Mouse (Mus musculus) 3134 (cell line): ENCODE data around the gene Gon4l.
"Not testable (repeated sequence)": the region's sequence is repeated elsewhere in the genome, so short reads cannot be mapped to it uniquely, and the experiment has no call there.

Experiments
- DNase-seq: peaks from one replicate; pipeline ENCODE4 v3.0.0-alpha.2; 2011; ENCODE audit warnings: low spot score; ENCODE audit not compliant: insufficient read length; ENCODE audit errors: extremely low read depth

Gon4l gene

GRCm38 (mm10) chr3:88834951-88835491 is at the start of gene Gon4l:
Gene Gon4l, plus strand, starts transcription at chr3:88835231.
- not testable (repeated sequence) for DNase-seq

DNA sequence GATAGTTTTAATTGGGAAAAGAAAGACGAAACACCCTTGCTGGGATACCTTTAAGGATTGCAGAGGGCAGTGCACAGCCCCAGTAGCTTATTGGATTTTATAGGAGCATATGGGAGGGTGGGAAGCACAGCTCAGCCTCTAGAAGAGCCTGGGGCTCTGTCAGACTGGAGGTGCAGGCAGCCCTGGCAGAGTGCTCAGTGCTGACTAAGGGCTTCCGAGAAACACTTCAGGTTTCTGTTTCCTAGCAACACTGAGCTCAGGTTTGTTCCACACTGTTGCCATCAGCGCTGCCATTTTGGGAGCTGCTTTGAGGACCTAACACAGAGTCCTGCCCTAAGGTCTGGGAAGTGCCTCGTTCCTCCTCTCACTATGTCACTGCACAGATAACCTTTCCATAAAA is 48.7 kb upstream of the Gon4l start:
- not testable (repeated sequence) for DNase-seq

DNA sequence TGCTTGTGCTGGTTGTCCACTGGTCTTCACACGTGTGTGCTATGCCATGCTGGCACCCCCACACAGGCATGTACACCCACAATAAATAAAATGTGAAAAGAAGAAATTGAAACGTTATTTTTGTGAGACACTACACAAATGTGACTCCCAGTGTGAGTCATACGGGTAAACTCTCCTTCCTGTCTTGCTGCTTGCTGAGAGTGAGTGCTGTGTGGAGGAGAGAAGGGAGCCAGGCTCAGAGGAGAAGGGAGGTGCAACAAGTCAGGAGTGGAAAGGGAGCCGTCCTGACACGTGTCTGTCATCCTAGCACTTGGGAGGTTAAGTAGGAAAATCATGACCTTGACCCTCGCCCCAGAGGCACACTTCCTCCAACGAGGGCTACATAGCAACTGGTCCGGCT is 48.2 kb upstream of the Gon4l start:
- not testable (repeated sequence) for DNase-seq

GRCm38 (mm10) chr3:88788033-88788432 is 47.0 kb upstream of the Gon4l start:
- DNase-seq: not testable (repeated sequence)

DNA sequence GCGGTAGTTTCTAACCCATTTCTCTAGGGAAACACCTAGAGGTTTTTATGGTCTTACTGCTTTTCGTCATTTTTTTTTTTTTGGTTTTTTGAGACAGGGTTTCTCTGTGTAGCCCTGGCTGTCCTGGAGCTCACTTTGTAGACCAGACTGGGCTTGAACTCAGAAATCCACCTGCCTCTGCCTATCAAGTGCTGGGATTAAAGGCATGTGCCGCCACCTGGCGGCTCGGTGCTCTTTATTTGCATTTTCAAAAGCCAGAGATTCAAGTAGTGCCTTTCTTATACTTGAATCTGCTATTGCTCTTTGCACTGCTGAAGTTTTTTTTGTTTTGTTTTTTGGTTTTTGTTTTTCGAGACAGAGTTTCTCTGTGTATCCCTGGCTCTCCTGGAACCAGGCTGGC is 37.5 kb upstream of the Gon4l start:
- not testable (repeated sequence) for DNase-seq

GRCm38 (mm10) chr3:88803910-88804540 is 31.0 kb upstream of the Gon4l start:
- DNase-seq: no peak

DNA sequence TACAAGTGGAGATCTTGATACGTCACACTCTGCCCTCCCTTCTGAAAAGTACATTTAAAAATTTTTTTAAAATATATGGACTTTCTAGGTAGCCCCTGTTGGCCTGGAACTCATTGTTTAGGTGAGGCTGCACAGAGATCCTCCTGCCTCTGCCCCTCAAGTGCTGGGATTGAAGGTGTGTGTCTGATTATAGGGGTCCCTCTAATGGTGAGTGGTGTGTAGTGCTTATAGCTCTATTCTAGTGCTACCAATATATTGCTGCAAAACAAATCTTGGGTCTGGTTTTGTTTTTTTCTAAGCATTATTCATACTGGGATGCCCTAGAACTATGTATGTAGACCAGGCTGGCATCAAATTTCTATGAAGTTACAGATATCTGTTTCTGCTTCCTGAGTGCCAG is 9.3 kb upstream of the Gon4l start:
- DNase-seq: no peak

- DNase-seq: no peak
Measured at GRCm38 (mm10) chr3:88827231-88827630, 7.8 kb upstream of the Gon4l start.

DNA sequence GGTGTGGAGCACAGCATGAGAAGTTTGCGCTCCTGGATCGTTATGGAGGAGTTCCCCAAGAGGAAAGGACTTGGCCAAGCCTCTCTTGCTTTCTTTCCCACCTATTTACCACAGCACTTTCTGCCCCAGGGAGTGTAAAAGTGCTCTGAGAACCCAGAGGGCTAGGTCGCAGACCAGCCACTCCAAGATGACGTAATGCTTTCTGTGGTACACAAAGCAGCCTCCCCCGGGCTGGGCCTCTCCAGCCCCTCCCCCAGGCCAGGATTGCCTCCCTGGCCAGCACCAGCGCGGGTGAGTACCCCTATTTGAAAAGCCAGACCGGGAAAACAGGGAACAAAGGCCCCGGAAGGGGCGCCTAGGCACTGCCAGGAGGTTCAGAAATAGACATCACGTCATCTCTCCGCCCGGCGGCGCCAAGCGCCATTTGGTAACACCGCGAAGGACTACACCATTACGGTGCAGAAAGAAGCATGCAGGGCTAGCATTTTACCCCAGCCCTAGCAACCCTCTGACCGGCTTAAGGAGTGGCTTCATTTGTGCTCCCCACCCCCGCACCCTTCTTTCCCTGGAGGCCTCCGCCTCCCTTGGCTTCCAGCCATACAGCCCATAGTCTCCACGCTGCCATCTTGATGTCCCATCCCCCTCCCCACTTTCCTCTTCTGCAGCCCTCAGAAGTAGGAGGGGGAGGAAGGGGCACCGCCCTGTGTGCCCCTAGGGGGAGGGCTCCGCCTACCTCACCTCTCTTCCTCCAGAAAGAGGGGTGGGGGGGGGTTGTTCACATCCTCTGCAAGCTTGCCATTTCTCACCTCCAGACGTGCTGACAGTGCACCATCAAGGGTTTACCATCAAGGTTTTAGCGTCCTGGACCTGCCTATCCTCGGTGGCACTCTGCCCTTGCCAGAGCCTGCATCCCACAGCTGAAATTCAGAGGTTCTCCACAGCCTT is 3.6 kb upstream of the Gon4l start:
- not testable (repeated sequence) for DNase-seq

DNA sequence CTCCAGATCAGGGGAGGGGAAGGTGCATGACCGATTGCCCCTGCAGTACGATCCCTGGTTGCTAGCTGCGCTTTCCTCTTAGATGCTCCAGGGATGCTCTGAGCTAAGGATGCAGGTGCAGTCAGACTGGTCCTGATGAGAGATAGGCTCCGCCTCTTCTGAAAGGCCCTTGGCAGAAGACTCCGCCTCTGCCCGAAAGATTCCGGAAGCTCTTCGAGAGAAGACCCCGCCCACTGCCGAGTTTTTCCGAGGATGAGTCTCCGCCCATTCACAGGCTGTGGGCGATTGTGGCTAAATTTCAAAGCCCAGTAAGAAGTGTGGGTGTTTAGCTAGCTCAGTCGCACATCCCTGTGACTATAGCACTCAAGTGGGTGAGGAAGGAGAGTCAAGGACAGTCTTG is 2.6 kb upstream of the Gon4l start:
- DNase-seq: not testable (repeated sequence)

GRCm38 (mm10) chr3:88849172-88849571 is 14.1 kb downstream of the Gon4l start:
- no peak for DNase-seq

DNA sequence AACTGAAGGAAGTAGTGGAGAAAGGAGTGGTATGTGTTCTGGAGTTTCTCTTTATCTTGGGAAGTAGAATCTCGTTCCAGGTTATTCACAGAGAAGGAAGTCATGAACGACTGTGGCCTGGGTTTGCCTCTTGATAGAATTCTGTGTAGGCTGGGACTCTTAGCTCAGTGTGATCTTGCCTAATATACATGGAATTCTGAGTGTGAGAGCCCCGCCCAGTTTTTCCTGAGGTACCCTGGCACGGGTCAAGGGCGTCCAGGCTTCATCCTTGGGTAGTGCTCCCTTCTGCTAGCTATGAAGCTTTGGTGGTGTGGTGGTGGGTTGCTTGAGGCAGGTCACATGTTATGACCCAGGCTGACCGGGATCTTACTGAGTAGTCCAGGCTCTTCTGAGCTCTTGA is 20.8 kb downstream of the Gon4l start:
- DNase-seq: no peak

- no peak for DNase-seq
Measured at GRCm38 (mm10) chr3:88862129-88862528, 27.1 kb downstream of the Gon4l start.

DNA sequence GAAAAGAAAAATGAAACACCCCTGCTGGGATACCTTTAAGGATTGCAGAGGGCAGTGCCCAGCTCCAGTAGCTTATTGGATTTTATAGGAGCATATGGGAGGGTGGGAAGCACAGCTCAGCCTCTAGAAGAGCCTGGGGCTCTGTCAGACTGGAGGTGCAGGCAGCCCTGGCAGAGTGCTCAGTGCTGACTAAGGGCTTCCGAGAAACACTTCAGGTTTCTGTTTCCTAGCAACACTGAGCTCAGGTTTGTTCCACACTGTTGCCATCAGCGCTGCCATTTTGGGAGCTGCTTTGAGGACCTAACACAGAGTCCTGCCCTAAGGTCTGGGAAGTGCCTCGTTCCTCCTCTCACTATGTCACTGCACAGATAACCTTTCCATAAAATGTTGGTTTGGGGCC is 31.7 kb downstream of the Gon4l start:
- not testable (repeated sequence) for DNase-seq

DNA sequence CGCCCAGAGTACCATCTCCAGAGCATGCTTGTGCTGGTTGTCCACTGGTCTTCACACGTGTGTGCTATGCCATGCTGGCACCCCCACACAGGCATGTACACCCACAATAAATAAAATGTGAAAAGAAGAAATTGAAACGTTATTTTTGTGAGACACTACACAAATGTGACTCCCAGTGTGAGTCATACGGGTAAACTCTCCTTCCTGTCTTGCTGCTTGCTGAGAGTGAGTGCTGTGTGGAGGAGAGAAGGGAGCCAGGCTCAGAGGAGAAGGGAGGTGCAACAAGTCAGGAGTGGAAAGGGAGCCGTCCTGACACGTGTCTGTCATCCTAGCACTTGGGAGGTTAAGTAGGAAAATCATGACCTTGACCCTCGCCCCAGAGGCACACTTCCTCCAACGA is 32.1 kb downstream of the Gon4l start:
- DNase-seq: not testable (repeated sequence)

DNA sequence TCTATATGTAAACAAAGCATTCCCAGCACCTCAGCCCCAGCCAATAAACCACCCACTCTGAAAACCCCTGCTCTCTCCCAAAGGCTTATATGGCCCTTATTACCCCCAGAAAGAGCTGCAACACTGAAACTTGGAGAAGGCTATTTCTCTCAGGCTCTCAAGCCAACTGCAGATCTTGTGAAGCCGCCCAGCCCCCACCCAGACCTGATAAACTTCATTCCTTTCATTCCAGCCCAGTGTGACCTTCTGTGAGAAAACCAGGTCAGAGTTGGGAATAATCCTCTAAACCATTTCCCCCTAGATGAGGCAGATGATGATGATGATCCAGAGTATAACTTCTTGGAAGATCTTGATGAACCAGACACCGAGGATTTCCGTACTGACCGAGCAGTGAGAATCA is 33.4 kb downstream of the Gon4l start:
- not testable (repeated sequence) for DNase-seq

- DNase-seq: not testable (repeated sequence)
Measured at GRCm38 (mm10) chr3:88882536-88882935, 47.5 kb downstream of the Gon4l start.

DNA sequence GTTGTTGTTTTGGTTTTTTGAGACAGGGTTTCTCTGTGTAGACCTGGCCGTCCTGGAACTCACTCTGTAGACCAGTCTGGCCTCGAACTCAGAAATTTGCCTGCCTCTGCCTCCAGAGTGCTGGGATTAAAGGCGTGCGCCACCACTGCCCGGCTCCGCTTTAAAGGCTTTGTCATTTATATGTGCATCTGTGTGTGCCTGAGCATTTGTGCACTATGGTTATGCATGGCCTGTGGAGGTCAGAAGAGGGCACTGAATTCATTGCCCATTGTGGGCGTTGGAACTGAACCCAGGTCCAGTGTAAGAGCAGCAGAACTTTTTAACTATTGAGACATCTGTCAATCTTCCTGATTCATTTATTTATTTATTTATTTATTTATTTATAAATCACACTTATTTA is 58.0 kb downstream of the Gon4l start:
- not testable (repeated sequence) for DNase-seq

DNA sequence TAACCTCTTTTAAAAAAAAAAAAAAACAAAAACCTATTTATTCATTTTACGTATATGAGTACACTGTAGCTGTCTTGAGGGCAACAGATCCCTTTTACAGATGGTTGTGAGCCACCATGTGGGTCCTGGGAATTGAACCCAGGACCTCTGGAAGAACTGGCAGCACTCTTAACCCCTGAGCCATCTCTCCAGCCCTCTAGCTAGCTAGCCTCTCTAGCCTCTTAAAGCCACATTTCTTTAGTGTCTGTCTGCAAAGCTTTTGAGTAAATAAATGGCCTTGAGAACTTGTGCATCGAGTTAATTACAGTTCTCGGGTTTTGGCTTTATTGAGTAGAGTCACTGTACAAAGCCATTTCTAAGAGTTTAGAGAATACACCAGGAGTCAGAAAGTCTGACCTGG is 69.8 kb downstream of the Gon4l start:
- no peak for DNase-seq

DNA sequence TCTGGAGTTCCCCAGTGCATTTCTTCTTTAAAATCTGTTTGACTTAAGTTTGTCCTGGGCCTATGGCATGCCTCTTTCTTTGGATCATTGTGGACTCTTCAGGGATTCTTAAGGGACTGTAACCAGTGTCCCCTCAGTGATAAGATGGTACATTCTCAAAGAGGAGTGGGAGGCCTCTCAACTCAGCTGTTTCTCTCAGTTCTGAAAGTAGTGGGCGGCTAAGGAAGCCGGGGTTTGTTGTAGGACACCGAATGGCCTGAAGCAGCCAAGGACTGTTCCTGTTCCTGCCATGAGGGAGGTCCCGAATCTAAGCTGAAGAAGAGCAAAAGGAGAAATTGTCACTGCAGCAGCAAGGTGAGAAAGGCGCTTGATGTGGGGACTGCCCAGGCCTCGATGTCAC is 70.2 kb downstream of the Gon4l start:
- DNase-seq: no peak

GRCm38 (mm10) chr3:88905741-88906140 is 70.7 kb downstream of the Gon4l start:
- DNase-seq: no peak
